Mouse (Mus musculus): ENCODE results near the gene Ttc39a. TPM values are rescaled to one million over a fixed set of nuclear protein-coding genes. Genes with fewer than 3 reads are reported as not detected.

Gene Ttc39a
- polyA plus RNA-seq, 1 experiment from 2014 or later = 7.5 TPM

DNA sequence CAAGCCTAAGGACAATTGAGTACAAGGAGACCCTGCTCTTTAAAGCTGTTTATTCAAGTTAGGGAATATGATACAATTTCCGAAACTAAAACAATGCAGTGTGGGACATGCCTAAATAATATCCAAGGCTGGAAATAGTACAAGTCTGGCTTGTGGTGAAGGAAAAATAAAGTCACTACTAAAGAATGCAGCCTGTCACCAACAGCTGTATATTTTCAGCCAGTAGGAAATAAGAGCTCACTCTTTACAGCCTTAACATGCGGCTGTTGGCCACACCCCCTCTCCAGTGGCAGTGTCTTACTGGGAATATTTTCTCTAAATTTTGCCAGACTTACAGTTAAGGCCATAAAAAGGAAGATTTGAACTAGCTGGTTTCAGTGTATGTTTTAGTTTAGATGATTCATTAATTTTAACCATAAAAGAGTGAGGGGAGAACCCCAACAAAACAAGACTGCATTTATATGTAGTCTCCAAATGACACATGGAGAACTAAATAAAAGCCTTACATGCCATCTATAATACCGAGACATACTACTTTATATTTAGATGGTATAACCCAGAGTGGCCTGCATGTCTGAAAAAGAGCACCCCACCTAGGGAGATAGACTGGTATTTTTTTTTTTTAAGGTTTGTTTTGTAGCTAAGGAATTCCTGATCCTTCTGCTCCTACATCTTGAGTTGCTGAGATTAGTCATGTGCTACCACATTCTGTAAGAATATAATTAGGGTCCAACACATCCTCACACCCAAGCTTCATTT lies 54.2 kb downstream of the Ttc39a start:
- WGBS = 18% methylated on average over 3 of the region's 3 CpGs
- no peaks in the 10 kb centered on the region for H3K36me3 ChIP-seq
- peak overlapping the region; percentile 90 for H3K27ac ChIP-seq (replicated peaks)
- H3K9ac ChIP-seq = no peak overlapping the region
- H3K4me3 ChIP-seq (replicated peaks) = no peak overlapping the region
- no peaks in the 10 kb centered on the region for H3K9me3 ChIP-seq (replicated peaks)
- ATAC-seq (ENCODE audit: insufficient number of reproducible peaks, low FRiP score, low TSS enrichment, low read depth) = peak; percentile 88
- H3K27me3 ChIP-seq = no peaks in the 10 kb centered on the region
- H3K4me2 ChIP-seq (replicated peaks) = peak overlapping the region; percentile 19; the same call in 1 of the 2 replicates
- peaks cover 17% of the 10 kb centered on the region for H3K4me1 ChIP-seq

DNA sequence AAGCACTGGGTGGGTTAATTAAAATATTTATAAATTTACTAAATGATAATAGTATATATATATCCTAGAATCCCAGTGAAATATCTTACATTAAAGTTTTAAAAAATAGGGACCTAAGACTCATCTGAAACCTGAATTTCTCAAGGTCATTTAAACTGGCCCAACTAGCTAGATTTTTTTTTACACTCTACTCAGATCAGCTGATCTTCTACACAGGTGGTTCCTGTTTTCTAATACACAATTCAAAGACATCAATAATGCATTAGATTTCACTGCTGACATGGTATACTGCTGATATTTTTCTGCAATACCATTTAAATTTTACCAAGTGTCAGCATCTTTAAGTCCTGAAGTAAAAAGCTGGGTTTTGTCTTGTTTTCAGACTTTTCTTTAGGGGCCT lies 57.5 kb downstream of the Ttc39a start:
- Histone ChIP-seq H3K27ac (replicated peaks) (no peak overlapping the region), H3K27me3 (no peaks in the 10 kb centered on the region), H3K9ac (no peak overlapping the region), H3K4me1 (peaks cover 17% of the 10 kb centered on the region), H3K4me2 (replicated peaks) (no peak overlapping the region), H3K36me3 (no peaks in the 10 kb centered on the region), H3K9me3 (replicated peaks) (no peaks in the 10 kb centered on the region), H3K4me3 (replicated peaks) (no peak overlapping the region)
- no peak for ATAC-seq (ENCODE audit: insufficient number of reproducible peaks, low FRiP score, low TSS enrichment, low read depth)

DNA sequence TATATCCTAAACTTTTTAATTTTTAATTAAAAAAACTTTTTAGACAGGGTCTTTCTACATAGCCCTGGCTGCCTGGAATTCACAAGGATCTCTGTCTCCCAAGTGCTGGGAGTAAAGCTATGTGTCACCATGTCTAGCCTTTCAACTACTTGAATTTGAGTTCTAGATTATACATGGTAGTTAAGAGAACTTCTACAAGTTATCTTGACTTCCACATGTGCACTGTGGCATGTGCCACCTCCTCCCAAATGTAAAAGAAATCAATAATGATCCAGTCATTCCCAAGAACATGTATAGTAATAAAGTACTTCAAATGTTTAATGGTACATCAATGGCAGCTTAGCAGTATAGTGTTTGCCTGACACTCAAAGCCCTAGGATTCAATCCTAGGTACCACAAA lies 61.3 kb downstream of the Ttc39a start:
- H3K4me3 ChIP-seq (replicated peaks) = no peak overlapping the region
- H3K27me3 ChIP-seq = no peaks in the 10 kb centered on the region
- H3K27ac ChIP-seq (replicated peaks) = no peak overlapping the region
- H3K4me2 ChIP-seq (replicated peaks) = no peak overlapping the region
- ATAC-seq (ENCODE audit: insufficient number of reproducible peaks, low FRiP score, low TSS enrichment, low read depth) = no peak
- no peaks in the 10 kb centered on the region for H3K9me3 ChIP-seq (replicated peaks)
- no peak overlapping the region for H3K9ac ChIP-seq
- H3K36me3 ChIP-seq = peaks cover 4% of the 10 kb centered on the region; the same call in 1 of the 2 replicates
- no peaks in the 10 kb centered on the region for H3K4me1 ChIP-seq

DNA sequence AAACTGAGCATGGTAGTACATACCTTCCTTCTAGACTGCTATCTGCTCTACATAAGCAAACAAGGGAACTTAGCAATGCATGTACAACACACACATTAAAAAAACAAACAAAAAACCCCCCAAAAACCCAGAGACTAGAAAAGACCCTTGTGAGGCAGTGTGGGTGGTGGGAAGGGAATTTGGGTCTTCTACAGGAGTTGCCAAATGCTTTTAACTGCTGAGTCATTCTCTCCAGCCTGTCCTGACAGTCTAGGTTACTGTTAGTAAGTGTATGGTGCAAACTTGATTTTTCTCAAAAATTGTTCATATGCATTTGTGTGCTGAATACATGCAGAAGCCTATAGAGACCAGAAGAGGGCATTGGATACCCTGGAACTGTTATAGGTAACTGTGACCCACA lies 65.2 kb downstream of the Ttc39a start:
- no peak for ATAC-seq (ENCODE audit: insufficient number of reproducible peaks, low FRiP score, low TSS enrichment, low read depth)
- H3K36me3 ChIP-seq = peaks cover 6% of the 10 kb centered on the region; the same call in 1 of the 2 replicates
- H3K4me3 ChIP-seq (replicated peaks) = no peak overlapping the region
- H3K4me1 ChIP-seq = peaks cover 6% of the 10 kb centered on the region
- H3K27ac ChIP-seq (replicated peaks) = no peak overlapping the region
- H3K9ac ChIP-seq = no peak overlapping the region
- no peaks in the 10 kb centered on the region for H3K27me3 ChIP-seq
- no peak overlapping the region for H3K4me2 ChIP-seq (replicated peaks)
- H3K9me3 ChIP-seq (replicated peaks) = no peaks in the 10 kb centered on the region

DNA sequence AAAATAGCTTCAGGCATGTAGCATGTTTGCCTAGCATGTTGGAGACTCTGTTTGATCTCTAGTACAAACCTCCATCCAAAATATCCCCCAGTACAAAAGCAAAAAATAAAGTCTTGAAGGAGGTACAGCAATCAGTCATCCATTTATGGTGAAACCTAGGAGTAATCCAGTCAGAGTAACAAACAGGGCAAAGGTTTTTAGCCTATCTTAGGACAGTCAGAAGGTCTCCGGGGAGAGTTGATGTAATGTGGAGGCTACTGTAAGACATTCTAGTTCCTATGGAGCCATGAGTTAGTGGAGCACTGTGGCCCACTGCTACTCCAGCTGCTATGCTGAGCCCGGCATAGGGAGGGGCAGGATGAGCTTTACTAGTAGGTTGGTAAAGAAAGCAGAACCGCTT lies 66.1 kb downstream of the Ttc39a start:
- Histone ChIP-seq H3K9ac (no peak overlapping the region), H3K27me3 (no peaks in the 10 kb centered on the region), H3K4me2 (replicated peaks) (no peak overlapping the region), H3K4me1 (peaks cover 6% of the 10 kb centered on the region), H3K4me3 (replicated peaks) (no peak overlapping the region), H3K27ac (replicated peaks) (no peak overlapping the region), H3K36me3 (peaks cover 6% of the 10 kb centered on the region; the same call in 1 of the 2 replicates), H3K9me3 (replicated peaks) (no peaks in the 10 kb centered on the region)
- no peak for ATAC-seq (ENCODE audit: insufficient number of reproducible peaks, low FRiP score, low TSS enrichment, low read depth)
- WGBS = 85% methylated on average over 3 of the region's 3 CpGs

DNA sequence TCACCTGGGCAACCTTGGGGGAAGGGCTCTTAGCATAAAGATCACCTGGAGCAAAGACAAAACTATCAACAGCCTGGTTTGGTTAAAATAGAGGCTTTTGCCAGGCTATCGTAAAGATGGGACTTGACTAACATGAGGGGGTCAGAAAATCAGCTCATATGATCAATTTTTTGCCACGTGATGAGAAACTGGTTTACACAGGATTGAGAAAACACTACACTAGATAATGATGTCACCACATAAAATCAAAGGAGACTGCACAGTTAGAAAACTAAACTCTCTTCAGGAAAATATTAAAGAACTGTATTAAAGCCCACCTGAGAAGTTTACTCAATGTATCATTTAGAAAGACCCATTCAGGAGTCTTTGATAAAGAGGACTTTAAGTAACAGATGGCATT lies 68.7 kb downstream of the Ttc39a start:
- Histone ChIP-seq H3K4me2 (replicated peaks) (peak overlapping the region; percentile 63), H3K4me3 (replicated peaks) (peak overlapping the region; percentile 88), H3K9me3 (replicated peaks) (no peaks in the 10 kb centered on the region), H3K27me3 (no peaks in the 10 kb centered on the region), H3K27ac (replicated peaks) (no peak overlapping the region), H3K9ac (no peak overlapping the region), H3K4me1 (peaks cover 6% of the 10 kb centered on the region), H3K36me3 (peaks cover 6% of the 10 kb centered on the region; the same call in 1 of the 2 replicates)
- WGBS = 39% methylated on average over 2 of the region's 2 CpGs
- ATAC-seq (ENCODE audit: insufficient number of reproducible peaks, low FRiP score, low TSS enrichment, low read depth) = no peak

DNA sequence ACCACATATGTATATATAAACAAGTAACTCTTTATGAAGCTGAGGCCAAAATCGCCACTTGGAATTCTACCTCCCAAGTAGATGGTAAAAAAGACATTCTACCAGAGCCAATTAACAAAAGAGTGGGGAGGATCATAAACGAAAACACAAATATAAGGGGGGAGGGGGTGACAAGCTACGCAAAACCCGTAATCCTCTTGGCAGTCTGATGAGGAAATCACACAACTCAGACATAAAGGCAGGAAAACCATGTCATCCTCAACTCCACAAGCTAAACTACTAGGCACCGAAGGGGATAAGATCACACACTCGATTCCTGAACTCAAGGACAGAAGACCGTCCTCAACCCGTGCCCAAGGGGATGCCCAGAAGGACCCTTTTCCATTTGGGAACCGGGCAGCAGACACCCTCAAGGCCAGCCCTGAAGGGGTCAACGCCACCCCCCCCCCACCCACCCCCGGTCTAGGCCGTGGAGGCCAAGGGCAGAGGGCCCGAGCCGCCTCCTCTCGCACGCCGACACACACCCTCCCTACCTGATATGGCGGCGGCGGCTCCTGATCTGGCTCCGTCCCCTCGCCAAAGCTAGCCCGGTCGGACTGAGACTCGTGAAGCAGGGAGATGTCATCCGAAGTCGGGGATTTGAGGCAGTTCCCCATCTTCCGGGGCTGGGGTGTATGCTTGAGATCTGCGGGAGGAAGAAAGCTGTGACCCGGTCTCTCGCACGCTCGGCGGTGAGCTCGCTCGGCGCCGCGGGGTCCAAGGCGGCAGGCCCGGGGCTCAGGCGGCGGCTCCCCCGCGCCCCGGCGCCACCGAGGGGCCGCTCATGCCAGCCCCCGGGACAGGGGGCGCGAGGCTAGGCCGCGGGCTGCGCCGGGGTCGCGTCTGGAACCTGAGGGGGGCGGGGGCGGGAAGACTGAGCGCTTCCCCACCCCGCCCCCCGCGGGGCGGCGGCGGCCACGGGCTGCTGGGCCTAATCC lies 69.4 kb downstream of the Ttc39a start:
- H3K4me1 ChIP-seq = peaks cover 6% of the 10 kb centered on the region
- WGBS = under 1% methylated on average over 68 of the region's 68 CpGs
- H3K9me3 ChIP-seq (replicated peaks) = no peaks in the 10 kb centered on the region
- peak overlapping the region; percentile 63 for H3K4me2 ChIP-seq (replicated peaks)
- peaks cover 6% of the 10 kb centered on the region; the same call in 1 of the 2 replicates for H3K36me3 ChIP-seq
- no peaks in the 10 kb centered on the region for H3K27me3 ChIP-seq
- H3K9ac ChIP-seq = peak overlapping the region; percentile 93
- H3K4me3 ChIP-seq (replicated peaks) = peak overlapping the region; percentile 88
- peak overlapping the region; percentile 90 for H3K27ac ChIP-seq (replicated peaks)
- peak; percentile 61 for ATAC-seq (ENCODE audit: insufficient number of reproducible peaks, low FRiP score, low TSS enrichment, low read depth)

DNA sequence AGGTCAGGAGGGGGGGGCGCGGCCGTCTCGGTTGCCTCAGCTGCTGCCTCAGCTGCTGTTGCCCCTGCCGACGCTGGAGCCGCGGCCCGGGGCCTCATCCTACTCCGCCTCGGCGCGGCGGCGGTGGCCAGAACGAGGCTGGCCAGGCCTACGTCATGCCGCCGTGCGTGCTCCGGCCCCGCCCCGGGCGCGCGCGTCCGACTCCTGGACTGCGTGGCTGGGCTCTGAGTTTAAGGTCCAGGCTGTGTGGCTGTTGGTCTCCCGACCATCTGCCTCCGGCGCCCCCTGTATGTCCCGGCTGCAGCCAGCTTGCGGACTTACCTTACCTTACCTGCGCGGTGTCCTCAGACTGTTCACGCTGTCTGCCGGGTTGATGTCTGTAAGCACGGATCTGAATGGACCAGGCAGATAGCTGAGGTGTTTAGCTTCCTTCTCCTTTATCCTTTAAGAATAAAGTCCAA lies 70.2 kb downstream of the Ttc39a start:
- peaks cover 6% of the 10 kb centered on the region; the same call in 1 of the 2 replicates for H3K36me3 ChIP-seq
- no peaks in the 10 kb centered on the region for H3K9me3 ChIP-seq (replicated peaks)
- peaks cover 6% of the 10 kb centered on the region for H3K4me1 ChIP-seq
- peak overlapping the region; percentile 63 for H3K4me2 ChIP-seq (replicated peaks)
- peak overlapping the region; percentile 88 for H3K4me3 ChIP-seq (replicated peaks)
- WGBS = under 1% methylated on average over 39 of the region's 39 CpGs
- no peaks in the 10 kb centered on the region for H3K27me3 ChIP-seq
- peak overlapping the region; percentile 93 for H3K9ac ChIP-seq
- ATAC-seq (ENCODE audit: insufficient number of reproducible peaks, low FRiP score, low TSS enrichment, low read depth) = peak; percentile 99
- peak overlapping the region; percentile 90 for H3K27ac ChIP-seq (replicated peaks)

DNA sequence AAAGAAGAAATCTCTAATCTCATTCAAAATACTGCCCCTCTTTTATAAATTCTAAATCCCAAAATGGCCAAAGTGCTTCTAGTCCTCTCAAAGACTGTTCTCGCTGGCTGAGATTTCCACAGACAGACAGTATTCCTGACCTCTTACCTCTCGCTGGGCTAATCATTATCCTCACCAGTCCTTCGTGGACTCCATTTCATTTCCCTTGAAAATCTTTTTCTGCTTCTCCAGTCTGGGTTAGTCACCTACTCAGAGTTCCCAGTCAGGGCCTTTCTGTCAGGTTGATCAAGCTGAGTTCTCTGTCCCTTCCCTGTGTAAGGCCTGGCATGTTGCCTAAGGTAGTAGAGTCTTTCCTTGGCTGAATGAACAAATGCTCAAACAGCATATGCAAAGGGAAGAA lies 71.0 kb downstream of the Ttc39a start:
- H3K27ac ChIP-seq (replicated peaks) = no peak overlapping the region
- H3K36me3 ChIP-seq = peaks cover 4% of the 10 kb centered on the region; the same call in 1 of the 2 replicates
- H3K4me1 ChIP-seq = peaks cover 6% of the 10 kb centered on the region
- WGBS = 90% methylated on average over 3 of the region's 3 CpGs
- H3K4me2 ChIP-seq (replicated peaks) = no peak overlapping the region
- H3K4me3 ChIP-seq (replicated peaks) = no peak overlapping the region
- H3K9me3 ChIP-seq (replicated peaks) = no peaks in the 10 kb centered on the region
- no peak for ATAC-seq (ENCODE audit: insufficient number of reproducible peaks, low FRiP score, low TSS enrichment, low read depth)
- H3K27me3 ChIP-seq = no peaks in the 10 kb centered on the region
- no peak overlapping the region for H3K9ac ChIP-seq

DNA sequence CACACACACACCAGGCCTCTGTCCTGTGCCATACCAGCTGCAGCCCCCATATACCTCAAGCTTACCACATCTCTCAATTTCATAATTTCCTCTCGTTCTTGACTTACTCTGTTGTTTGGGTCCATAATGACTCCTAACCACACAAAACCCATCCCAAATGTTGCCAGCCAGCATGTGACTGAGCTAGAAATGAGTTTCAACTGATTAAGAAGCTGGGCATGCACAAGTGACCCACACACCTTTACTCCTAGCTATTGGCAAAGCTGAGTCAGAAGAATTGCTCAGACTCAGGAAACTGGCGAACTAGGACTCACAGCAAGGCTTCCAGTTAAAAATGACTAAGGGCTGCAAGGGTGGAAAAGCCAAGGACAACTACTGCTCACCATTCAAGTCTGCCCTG lies 75.0 kb downstream of the Ttc39a start:
- H3K36me3 ChIP-seq = no peaks in the 10 kb centered on the region
- H3K4me2 ChIP-seq (replicated peaks) = no peak overlapping the region
- no peak for ATAC-seq (ENCODE audit: insufficient number of reproducible peaks, low FRiP score, low TSS enrichment, low read depth)
- no peak overlapping the region for H3K9ac ChIP-seq
- H3K9me3 ChIP-seq (replicated peaks) = no peaks in the 10 kb centered on the region
- no peaks in the 10 kb centered on the region for H3K4me1 ChIP-seq
- H3K4me3 ChIP-seq (replicated peaks) = no peak overlapping the region
- no peak overlapping the region for H3K27ac ChIP-seq (replicated peaks)
- 85% methylated on average over 2 of the region's 2 CpGs for WGBS
- no peaks in the 10 kb centered on the region for H3K27me3 ChIP-seq

DNA sequence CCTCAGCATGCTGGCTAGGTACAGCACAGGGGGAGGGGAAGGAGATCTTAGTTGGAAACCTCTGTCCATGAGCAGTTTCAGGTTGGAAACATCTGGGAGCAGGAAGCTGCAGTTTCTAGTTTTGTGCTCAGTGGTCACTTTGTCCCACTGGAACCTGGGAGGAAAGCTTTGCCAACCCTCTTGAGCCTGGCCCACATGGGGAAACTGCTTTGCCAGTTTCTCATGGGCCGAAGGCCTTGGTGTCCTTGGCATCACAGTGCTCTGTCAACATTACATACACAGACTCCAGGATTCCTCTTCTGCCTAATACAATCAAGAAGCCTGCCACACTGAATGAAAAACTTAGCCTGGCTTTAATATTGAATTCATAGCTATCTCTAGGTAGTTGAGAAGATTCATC lies 76.3 kb downstream of the Ttc39a start:
- H3K36me3 ChIP-seq = no peaks in the 10 kb centered on the region
- 0 out of 2 replicates have a peak, but pooled peaks cover 2% of the 10 kb centered on the region for H3K4me1 ChIP-seq
- H3K27me3 ChIP-seq = no peaks in the 10 kb centered on the region
- no peak overlapping the region for H3K4me2 ChIP-seq (replicated peaks)
- H3K4me3 ChIP-seq (replicated peaks) = no peak overlapping the region
- WGBS = 83% methylated on average over 1 of the region's 1 CpGs
- no peaks in the 10 kb centered on the region for H3K9me3 ChIP-seq (replicated peaks)
- H3K9ac ChIP-seq = no peak overlapping the region
- no peak for ATAC-seq (ENCODE audit: insufficient number of reproducible peaks, low FRiP score, low TSS enrichment, low read depth)
- no peak overlapping the region for H3K27ac ChIP-seq (replicated peaks)
